Mouse (Mus musculus): ENCODE results near the gene Chn2. TPM values are rescaled to one million over a fixed set of nuclear protein-coding genes. Genes with fewer than 3 reads are reported as not detected.

The Chn2 gene
- 13.4 and 13.5 TPM in 2 replicates for polyA plus RNA-seq (2016; fragmentation: Nextera tagmentation; extraction: Ambion mirVana)

DNA sequence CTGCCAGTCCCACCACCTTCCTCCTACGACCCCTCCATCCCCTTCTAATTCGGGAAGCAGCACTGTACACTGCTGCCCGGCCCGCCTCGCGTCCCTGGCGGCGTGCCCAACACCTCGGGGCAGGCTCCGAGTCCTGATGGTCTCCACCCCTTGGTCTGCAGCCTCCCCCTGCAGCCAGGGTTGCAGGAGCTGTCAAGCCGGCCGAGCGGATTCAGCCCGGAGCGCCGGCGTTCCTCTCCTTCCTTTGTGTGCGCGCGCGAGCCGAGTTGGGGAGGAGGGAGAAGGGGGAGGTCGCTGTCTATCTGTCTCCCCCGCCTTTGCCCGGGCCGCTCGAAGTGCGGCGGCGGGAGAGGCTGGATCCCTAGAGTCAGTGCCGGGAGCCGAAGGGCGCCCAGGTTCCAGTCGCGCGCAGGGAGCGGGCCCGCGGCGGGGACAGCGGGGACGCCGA lies at the start of gene Chn2:
Chn2 (plus strand) TSS at position 198 of the 448 bp plus-strand sequence.
- Histone ChIP-seq H3K9me3 (no peaks in the 10 kb centered on the region), H3K27me3 (ENCODE audit: insufficient read depth, poor library complexity, severe bottlenecking) (peaks cover 65% of the 10 kb centered on the region), H3K36me3 (no peaks in the 10 kb centered on the region), H3K27ac (peak within 1 kb of the TSS; percentile 93), H3K4me1 (replicated peaks) (peaks cover 34% of the 10 kb centered on the region), H3K4me3 (peak within 1 kb of the TSS; percentile 69)
- peak; percentile 87 for DNase-seq (ENCODE audit: low spot score)
- WGBS, result under 1% methylated on average over 39 of the region's 43 CpGs

DNA sequence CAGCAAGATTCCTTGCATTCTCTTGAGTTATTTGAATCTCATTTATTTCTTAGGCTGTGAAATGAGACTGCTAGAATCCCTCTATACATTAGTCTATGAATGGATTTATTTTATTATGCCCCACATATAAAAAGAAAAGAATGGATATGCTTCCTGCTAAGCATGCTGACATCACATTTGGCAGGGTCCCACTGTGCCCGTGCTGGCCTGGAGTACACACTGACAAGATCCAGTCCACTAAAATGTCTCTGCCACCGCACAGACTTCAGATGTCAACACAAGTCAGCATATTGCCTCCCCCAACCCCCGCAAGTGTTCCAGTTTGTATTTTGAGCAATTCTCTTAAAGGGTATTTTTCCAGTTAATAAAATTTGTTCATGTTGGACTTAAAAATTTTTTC lies 47.0 kb upstream of the Chn2 start:
- DNase-seq (ENCODE audit: low spot score), result no peak
- WGBS, result 86% methylated on average over 3 of the region's 3 CpGs
- H3K27me3 ChIP-seq (ENCODE audit: insufficient read depth, poor library complexity, severe bottlenecking), result no peaks in the 10 kb centered on the region
- peaks cover 5% of the 10 kb centered on the region; the same call in 1 of the 2 replicates for H3K9me3 ChIP-seq
- H3K27ac ChIP-seq, result peak overlapping the region; percentile 75
- H3K4me3 ChIP-seq, result no peak overlapping the region
- peaks cover 16% of the 10 kb centered on the region for H3K4me1 ChIP-seq (replicated peaks)
- H3K36me3 ChIP-seq, result no peaks in the 10 kb centered on the region

DNA sequence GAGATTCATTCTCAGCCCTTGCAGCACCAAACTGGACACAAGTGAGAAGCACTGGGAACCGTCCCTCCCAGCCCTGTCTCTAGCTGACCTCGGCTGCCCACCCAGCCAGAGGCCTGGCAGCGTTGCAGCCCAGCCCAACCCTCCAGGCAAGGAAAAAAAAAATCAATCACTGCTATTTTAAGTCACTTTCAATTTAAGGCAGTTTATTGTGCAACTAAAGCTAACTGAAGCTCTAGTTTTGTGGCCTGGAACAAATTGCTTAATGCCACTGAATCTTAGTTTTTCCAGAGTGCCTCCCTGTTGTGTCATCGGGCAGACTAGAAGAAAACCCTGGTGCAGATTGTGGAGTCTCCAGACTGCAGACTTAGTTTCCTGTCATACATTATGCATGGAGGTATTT lies 43.8 kb upstream of the Chn2 start:
- Histone ChIP-seq H3K36me3 (no peaks in the 10 kb centered on the region), H3K4me1 (replicated peaks) (peaks cover 16% of the 10 kb centered on the region), H3K4me3 (no peak overlapping the region), H3K27me3 (ENCODE audit: insufficient read depth, poor library complexity, severe bottlenecking) (no peaks in the 10 kb centered on the region), H3K9me3 (peaks cover 5% of the 10 kb centered on the region; the same call in 1 of the 2 replicates), H3K27ac (no peak overlapping the region)
- WGBS, result 66% methylated on average over 4 of the region's 4 CpGs
- DNase-seq (ENCODE audit: low spot score), result no peak

DNA sequence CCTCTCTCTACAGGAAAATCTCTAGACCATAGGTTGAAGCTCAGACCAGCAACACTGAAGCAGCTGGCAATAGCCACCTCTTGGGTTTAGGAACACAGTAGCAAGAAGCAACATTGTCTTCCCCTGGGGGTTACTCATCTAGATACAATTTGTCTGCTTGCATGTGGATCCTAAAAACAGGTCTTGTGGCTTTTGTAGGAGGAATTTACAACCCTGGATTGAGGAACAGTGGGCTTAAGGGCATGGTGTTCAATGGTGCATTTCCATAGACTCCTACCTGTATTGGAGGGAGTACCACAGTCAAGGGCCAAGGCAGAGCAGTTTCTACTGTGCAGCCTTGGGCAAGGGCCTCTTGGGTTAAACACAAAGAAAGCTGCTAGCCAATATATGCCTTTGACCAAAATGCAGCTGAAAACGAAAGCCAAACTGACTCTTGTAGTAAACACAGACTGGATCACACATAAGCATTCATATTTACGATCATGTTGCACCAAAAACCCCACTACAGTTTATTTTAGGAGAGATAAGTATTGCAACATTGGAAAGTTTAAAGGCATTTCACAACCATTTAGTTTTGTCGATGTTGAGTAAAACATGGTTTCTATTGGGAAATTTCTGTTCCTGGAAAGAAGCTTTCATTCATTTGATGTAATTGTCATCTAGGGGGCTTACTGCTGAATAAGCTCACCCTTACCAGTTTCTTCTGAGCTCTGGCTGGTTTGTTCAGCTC lies 43.0 kb upstream of the Chn2 start:
- no peak for DNase-seq (ENCODE audit: low spot score)
- no peaks in the 10 kb centered on the region for H3K36me3 ChIP-seq
- H3K27ac ChIP-seq, result no peak overlapping the region
- 91% methylated on average over 3 of the region's 3 CpGs for WGBS
- H3K4me3 ChIP-seq, result no peak overlapping the region
- H3K4me1 ChIP-seq (replicated peaks), result peaks cover 16% of the 10 kb centered on the region
- no peaks in the 10 kb centered on the region for H3K27me3 ChIP-seq (ENCODE audit: insufficient read depth, poor library complexity, severe bottlenecking)
- H3K9me3 ChIP-seq, result peaks cover 5% of the 10 kb centered on the region; the same call in 1 of the 2 replicates

DNA sequence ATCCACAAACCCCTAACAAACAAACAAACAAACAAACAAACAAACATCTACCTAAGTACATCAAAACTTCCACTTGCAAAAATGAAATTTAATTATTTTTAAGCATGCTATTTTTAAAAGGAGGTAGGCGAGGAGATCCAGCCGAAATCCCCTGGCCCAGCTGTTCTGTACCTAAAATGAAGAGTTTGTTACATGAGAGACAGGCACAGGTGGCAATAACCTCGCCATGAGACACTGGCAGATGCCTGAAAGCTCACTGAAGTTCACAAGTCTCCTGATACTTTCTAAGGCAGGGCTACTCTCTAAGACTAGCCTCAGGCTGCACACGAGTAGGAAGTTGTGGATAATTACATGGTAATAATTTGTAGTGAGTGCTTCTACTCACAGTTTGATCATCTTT lies 34.1 kb upstream of the Chn2 start:
- H3K27me3 ChIP-seq (ENCODE audit: insufficient read depth, poor library complexity, severe bottlenecking), result peaks cover 4% of the 10 kb centered on the region; the same call in 1 of the 2 replicates
- peaks cover 12% of the 10 kb centered on the region for H3K4me1 ChIP-seq (replicated peaks)
- DNase-seq (ENCODE audit: low spot score), result no peak
- WGBS, result 83% methylated on average over 4 of the region's 4 CpGs
- no peak overlapping the region for H3K27ac ChIP-seq
- H3K4me3 ChIP-seq, result no peak overlapping the region
- no peaks in the 10 kb centered on the region for H3K36me3 ChIP-seq
- no peaks in the 10 kb centered on the region for H3K9me3 ChIP-seq

DNA sequence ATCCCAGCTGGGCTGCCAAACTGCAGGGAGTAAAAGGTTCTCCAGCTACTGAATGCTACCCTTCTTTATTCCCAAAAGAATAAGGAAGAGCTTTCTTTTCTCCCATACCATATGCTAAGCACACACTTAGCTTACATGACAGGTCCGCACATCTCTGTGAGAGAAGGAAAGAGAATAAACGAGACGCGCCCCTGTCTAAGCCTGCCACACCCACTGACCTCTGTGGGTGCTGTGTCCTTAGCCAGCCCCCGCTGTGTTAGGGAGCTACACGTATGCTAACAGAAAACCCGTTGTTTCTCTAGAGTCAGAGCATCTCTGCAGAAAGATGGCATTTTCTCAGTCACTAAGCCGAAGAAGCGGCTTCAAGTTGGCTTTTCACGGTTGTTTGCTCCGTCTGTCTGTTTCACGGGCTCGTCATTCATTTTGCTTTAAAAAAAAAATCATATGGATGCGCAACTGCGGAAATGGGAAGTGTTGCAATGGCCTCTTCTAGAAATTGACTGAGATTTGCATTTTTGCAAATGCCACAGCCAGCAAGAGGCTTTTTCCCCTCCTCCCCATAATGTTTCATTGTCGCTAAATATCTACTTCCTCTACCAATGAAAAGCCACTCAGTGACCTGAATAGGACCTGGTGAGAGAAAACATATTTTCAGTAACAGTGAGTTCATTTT lies 30.8 kb upstream of the Chn2 start:
- Histone ChIP-seq H3K27ac (no peak overlapping the region), H3K9me3 (no peaks in the 10 kb centered on the region), H3K4me1 (replicated peaks) (peaks cover 12% of the 10 kb centered on the region), H3K4me3 (no peak overlapping the region), H3K27me3 (ENCODE audit: insufficient read depth, poor library complexity, severe bottlenecking) (peaks cover 7% of the 10 kb centered on the region; the same call in 1 of the 2 replicates), H3K36me3 (no peaks in the 10 kb centered on the region)
- DNase-seq (ENCODE audit: low spot score), result no peak
- 56% methylated on average over 16 of the region's 16 CpGs for WGBS

DNA sequence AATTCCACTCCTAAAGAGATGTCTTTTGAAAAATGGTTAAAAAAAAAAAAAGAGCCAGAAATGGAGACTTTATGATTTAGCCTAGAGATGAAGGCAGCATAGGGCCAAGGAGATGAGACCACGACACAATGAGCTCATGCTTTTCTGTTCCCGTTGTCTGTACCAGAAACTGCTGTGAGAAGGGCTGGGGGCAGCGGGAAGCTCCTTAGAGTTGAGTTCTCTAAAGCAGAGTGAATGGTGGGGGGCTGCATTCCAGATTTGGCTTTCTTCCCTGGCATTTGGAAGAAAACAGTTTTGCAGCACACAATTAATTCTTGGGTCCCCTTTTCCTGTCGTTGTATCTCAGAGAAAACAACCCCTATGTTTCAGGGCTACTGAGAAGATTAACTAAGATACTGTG lies 30.1 kb upstream of the Chn2 start:
- DNase-seq (ENCODE audit: low spot score), result no peak
- H3K36me3 ChIP-seq, result no peaks in the 10 kb centered on the region
- peaks cover 12% of the 10 kb centered on the region for H3K4me1 ChIP-seq (replicated peaks)
- WGBS, result 41% methylated on average over 4 of the region's 4 CpGs
- H3K27ac ChIP-seq, result no peak overlapping the region
- H3K9me3 ChIP-seq, result no peaks in the 10 kb centered on the region
- peaks cover 7% of the 10 kb centered on the region; the same call in 1 of the 2 replicates for H3K27me3 ChIP-seq (ENCODE audit: insufficient read depth, poor library complexity, severe bottlenecking)
- no peak overlapping the region for H3K4me3 ChIP-seq

DNA sequence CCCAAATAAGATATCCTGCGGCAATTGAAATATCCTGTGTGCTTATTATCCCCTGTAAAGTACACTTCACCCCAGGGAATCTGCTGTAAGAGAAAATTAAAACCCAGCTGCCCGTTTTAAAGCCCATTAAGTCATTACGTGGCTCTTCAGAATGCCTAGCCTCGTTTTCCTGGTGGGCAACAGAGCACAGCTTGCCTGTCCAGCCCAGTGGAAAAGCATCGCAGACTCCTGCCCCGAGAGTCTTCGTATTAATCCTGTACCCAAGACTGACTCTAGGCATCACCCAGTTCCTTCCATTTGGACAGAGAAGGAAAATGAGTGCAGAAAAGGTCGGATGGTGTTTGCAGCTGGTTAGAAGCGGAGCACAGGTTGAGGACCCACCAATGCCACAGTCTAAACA lies 29.0 kb upstream of the Chn2 start:
- Histone ChIP-seq H3K36me3 (no peaks in the 10 kb centered on the region), H3K27ac (no peak overlapping the region; the same call in 1 of the 2 replicates), H3K4me1 (replicated peaks) (peaks cover 12% of the 10 kb centered on the region), H3K4me3 (no peak overlapping the region), H3K27me3 (ENCODE audit: insufficient read depth, poor library complexity, severe bottlenecking) (peaks cover 7% of the 10 kb centered on the region; the same call in 1 of the 2 replicates), H3K9me3 (no peaks in the 10 kb centered on the region)
- WGBS, result 74% methylated on average over 9 of the region's 9 CpGs
- DNase-seq (ENCODE audit: low spot score), result no peak

DNA sequence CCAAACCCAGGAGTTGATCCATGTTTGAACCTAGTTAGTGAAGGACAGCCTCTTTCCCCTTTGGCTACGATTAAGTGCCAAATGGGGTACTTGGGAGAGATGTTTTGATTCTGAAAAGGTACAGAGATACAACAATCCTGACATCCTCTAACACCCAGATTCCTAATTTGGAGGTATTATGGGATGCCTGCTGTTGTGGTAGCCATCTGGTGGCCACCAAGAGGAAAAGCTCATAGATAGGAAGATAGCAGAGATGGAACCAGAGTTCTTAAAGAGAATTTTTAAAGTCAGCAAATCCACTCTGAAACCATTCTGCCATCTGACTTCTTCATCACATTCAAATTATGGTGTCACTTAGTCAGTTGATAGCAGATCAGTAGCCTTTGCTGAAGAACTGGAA lies 27.2 kb upstream of the Chn2 start:
- 96% methylated on average over 1 of the region's 1 CpGs for whole genome bisulfite sequencing
- H3K36me3 ChIP-seq, result no peaks in the 10 kb centered on the region
- DNase-seq (ENCODE audit: low spot score), result no peak
- H3K4me1 ChIP-seq (replicated peaks), result peaks cover 12% of the 10 kb centered on the region
- H3K27ac ChIP-seq, result no peak overlapping the region
- 0 out of 2 replicates have a peak, but pooled peaks cover 4% of the 10 kb centered on the region for H3K27me3 ChIP-seq (ENCODE audit: insufficient read depth, poor library complexity, severe bottlenecking)
- H3K4me3 ChIP-seq, result no peak overlapping the region
- no peaks in the 10 kb centered on the region for H3K9me3 ChIP-seq

DNA sequence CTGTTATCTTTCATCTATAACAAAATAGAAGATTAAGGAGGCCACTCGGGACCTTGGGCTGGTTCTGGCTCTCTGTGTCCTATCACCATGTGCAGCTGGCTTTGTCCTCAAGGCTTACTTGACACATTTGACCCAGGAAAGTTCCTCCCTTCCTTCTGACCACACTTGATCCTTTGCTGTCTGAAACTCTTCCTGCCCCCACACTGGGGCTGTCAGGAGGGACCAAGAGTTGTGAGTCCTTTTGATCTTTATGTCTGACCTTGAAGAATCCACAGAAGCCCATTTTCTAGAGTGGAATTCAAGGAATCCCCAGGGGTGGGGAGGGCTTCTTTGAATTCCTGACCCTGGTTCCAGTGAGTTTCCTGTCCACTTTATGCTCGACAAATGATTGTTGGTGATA lies 21.3 kb upstream of the Chn2 start:
- Histone ChIP-seq H3K4me1 (replicated peaks) (peaks cover 13% of the 10 kb centered on the region; the same call in 1 of the 2 replicates), H3K9me3 (no peaks in the 10 kb centered on the region), H3K27me3 (ENCODE audit: insufficient read depth, poor library complexity, severe bottlenecking) (peaks cover 2% of the 10 kb centered on the region; the same call in 1 of the 2 replicates), H3K4me3 (no peak overlapping the region), H3K36me3 (no peaks in the 10 kb centered on the region), H3K27ac (no peak overlapping the region)
- 55% methylated on average over 2 of the region's 2 CpGs for WGBS
- no peak for DNase-seq (ENCODE audit: low spot score)

DNA sequence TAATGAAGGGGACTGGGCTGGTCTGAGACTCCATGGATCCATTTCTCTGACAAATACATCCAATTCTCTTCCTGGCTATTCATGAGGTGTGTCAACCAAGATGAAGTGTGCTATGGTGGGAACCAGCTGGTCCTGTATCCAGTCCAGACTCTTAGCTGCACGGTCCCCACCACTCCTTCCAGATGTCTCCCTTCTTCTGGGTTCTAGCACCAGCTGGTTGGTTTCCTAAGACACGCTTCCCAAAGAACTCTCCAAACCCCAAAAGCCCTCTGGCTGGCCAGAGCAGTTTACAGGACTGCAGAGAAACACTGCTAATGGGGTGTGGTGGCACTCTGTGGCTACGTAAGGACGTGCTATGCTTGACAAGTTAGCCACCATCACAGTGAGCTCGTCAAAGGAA lies 20.5 kb upstream of the Chn2 start:
- Histone ChIP-seq H3K9me3 (no peaks in the 10 kb centered on the region), H3K36me3 (no peaks in the 10 kb centered on the region), H3K4me3 (no peak overlapping the region), H3K27ac (peak overlapping the region; percentile 29; the same call in 1 of the 2 replicates), H3K4me1 (replicated peaks) (peaks cover 13% of the 10 kb centered on the region; the same call in 1 of the 2 replicates), H3K27me3 (ENCODE audit: insufficient read depth, poor library complexity, severe bottlenecking) (peaks cover 2% of the 10 kb centered on the region; the same call in 1 of the 2 replicates)
- no peak for DNase-seq (ENCODE audit: low spot score)
- WGBS, result 82% methylated on average over 5 of the region's 5 CpGs

DNA sequence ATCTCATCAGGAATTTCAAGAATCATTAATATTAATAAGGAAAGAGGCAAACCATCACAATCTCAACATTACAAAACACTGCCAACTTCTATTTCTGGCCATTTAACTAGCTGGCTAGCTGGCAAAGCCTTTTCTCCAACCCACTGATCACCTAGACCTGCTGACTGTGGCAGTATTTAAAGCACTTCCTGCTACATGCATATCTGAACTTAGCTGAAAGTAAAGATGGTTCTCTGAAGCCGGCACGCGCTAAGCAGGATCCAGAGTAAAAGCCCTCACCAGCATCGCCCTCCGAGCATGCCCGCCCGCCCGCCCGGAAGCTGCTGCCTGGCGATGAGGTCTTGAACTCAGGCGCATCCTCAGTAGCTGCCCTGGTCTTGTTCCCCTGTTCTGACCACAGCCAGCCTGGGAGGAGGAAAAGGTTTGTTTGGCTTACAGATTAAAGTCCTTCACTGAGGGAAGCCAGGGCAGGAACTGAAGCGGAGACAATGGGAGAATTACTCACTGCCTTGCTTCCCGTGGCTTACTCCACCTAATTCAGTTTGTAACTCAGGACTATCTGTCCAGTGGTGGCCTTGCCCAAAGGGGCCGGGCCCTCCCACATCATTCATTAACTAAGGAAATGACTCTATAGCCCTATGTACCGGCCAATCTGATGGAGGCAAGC lies 18.1 kb upstream of the Chn2 start:
- WGBS, result 59% methylated on average over 15 of the region's 15 CpGs
- H3K27ac ChIP-seq, result no peak overlapping the region
- H3K9me3 ChIP-seq, result no peaks in the 10 kb centered on the region
- H3K36me3 ChIP-seq, result no peaks in the 10 kb centered on the region
- peaks cover 22% of the 10 kb centered on the region for H3K4me1 ChIP-seq (replicated peaks)
- no peak for DNase-seq (ENCODE audit: low spot score)
- H3K27me3 ChIP-seq (ENCODE audit: insufficient read depth, poor library complexity, severe bottlenecking), result peaks cover 2% of the 10 kb centered on the region; the same call in 1 of the 2 replicates
- H3K4me3 ChIP-seq, result no peak overlapping the region
